Mouse (Mus musculus) frontal cortex, adult (tissue): ENCODE measurements around the gene Ccdc96.

Source experiments
- ATAC-seq: cut with Nextera tagmentation; 2 replicates; pipeline ENCODE4 v1.9.2; 2017; ENCODE audit warnings: mild to moderate bottlenecking, moderate library complexity, mixed read lengths; ENCODE audit not compliant: low TSS enrichment

Gene Ccdc96

GRCm38 (mm10) chr5:36484171-36484990 lies at the start of gene Ccdc96, which contains the start of gene Tada2b:
Ccdc96 (plus strand) TSS chr5:36484588.
Tada2b (minus strand) TSS chr5:36484285.
- ATAC-seq: peak; percentile 92

- ATAC-seq: no peak
These were observed 47.5 kb upstream of the Ccdc96 start for GRCm38 (mm10) chr5:36436858-36437257.

GRCm38 (mm10) chr5:36440741-36441140 lies 43.6 kb upstream of the Ccdc96 start:
- ATAC-seq: no peak

DNA sequence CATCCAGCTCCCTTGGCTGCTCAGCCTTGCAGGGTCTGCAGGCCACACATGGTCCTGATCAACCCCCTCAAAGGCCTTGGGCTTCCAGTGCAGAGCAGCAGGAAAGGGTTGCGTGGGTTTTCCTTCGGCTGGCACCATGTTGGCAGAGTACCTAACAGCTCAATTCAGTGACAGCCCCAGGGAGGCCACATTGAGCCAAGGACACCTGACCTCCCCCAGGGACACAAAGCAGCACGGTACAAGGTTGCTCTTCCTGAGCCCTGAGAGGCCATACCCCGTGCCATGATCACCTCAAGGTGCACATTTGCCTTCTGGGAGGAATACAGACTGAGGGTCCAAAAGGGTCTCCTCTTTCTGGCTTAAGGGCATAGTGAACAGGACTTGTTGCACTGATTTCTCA lies 39.8 kb upstream of the Ccdc96 start:
- no peak for ATAC-seq

GRCm38 (mm10) chr5:36445028-36445427 lies 39.4 kb upstream of the Ccdc96 start:
- ATAC-seq: no peak

DNA sequence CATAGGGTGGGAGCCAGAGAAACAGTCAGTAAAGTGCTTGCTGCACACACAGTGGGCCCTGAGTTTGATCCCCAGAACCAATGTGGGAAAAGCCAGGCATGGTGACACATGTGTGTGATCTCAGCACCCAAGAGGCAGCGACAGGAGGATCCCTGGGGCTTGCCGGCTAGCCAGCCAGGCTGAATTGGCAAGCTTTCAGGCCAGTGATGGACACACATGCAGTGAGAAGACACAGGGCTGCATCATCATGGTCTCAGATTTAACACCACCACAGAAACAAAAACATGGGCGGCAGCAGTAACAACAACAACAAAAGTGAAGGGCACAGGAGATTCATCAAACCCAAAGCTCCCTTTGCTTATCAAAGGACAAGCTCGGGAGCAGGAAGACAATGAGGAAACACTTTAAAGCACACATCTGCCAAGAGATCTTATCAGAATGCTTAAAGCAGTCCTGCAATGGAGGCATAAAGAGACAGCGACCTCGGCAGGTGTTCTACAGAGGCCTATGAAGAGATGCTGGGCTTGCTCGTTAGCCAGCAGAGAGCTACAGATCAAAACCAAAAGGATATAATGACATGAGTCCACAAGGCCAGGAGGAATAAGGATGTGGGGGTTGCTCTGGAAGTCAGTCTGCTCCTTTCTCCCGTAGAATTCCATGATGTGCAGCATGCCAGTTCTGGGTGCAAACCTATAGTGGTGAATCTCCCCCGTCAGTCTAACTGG lies 38.1 kb upstream of the Ccdc96 start:
- no peak for ATAC-seq

DNA sequence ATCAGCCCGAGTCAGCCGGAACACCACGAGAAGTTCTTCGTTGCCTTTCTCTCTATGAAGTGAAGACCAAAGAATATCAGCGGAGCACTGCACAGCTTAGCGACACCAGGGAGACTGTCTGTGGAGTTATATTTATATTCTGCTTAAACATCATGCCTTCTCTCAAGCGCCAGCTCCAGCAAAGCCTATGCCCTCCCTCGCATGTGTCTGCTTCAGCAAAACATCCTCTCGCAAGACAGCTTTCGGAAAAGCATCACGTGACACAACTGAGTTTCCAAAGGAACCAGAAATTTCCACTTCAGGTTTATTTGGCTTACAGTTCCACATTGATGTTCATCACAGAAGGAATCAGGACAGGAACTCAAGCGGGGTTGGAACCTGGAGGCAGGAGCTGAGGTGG lies 36.5 kb upstream of the Ccdc96 start:
- ATAC-seq: peak; percentile 73

DNA sequence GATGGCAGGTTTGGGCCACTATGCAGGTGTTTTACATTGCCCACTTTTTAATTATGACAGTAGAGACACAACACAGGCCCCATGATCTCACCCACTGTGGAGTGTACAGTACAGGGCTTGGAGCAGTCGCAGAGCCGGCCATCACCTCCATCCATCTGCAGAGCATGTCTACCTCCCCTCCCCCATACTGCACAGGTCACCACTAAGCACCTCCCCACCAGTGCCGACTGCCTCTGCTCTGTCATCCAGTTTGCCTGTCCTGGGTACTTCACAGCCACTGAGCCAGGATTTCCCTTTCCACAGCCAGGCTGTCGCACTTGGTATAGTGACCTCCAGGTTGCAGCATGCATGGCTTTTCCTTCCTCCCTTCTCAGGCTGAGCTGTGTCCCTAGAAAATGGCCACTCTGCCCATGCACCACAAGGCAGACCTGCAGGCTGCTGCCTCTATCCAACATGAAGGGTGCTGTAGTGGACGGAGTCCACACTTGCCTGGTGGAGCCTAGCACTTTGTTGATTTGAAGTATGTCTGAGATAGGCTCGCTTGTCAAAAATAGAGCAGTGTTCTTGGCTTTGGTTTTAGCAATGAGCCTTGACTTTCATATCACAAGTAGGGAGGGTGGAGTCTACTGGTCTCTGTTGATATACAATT lies 34.6 kb upstream of the Ccdc96 start:
- ATAC-seq: no peak

DNA sequence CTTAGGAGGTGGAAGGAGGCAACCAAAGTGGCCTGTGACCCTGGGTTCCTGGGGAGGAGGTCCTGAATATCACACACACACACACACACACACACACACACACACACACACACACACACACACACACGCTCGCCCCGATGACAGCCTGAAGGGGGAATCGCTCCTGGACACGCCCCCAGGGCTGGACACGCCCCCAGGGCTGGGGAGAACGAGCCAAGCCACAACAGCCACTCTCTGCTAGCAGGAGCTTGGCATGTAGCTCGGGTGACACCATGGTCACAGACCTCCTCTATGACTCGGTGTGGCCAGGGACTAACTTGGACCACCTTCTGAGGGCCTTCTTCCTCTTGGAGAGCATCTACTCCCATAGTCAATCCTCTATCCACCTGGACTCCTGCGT lies 33.3 kb upstream of the Ccdc96 start:
- no peak for ATAC-seq

DNA sequence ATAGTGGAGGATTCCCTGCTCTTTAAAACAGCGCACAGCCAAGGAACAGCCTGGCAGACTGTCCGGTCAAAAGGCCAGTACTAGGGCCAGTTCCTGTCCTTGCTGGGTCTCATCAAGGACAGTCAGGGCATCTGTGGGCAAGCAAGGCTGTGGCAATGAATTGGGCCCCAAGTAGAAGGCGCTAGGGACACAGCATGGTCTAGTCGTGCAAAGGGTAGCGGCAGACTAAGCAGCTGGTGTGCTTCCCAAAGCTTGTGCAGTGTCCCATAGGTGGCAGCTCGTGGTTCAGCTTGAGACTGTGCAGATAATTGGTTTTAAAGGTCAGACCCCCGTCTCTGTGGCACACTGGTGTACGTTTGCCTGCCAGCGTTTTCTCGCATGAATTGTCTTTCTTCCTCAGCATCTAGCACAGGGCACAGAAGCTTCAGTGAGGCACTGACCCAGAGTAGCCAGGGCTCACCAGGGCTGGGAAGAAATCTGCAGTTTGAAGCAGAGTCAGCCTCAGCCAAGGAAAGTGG lies 32.5 kb upstream of the Ccdc96 start:
- no peak for ATAC-seq

DNA sequence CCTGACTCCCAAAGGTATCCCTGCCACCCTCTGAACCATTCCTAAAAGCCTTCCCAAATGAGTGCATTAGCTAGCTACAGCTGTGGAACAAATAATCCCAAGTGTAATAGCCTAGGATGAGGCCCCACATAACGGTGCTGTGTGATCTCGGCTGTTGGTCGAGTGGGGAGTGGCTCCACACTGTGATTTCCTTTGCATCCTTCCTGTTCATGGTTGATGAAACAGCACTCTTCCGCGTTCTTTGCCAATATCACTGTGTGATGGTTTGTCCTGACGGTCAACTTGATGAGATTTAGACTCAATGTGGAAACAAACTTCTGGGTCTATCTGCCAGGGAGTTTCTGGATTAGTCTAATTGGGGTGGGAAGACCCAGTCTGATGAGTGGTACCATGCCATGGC lies 31.6 kb upstream of the Ccdc96 start:
- ATAC-seq: no peak

GRCm38 (mm10) chr5:36457706-36458105 lies 26.7 kb upstream of the Ccdc96 start:
- no peak for ATAC-seq

- ATAC-seq: no peak
These were observed 25.5 kb upstream of the Ccdc96 start for GRCm38 (mm10) chr5:36458926-36459325.

- ATAC-seq: no peak
These were observed 23.7 kb upstream of the Ccdc96 start for GRCm38 (mm10) chr5:36460712-36461111.

DNA sequence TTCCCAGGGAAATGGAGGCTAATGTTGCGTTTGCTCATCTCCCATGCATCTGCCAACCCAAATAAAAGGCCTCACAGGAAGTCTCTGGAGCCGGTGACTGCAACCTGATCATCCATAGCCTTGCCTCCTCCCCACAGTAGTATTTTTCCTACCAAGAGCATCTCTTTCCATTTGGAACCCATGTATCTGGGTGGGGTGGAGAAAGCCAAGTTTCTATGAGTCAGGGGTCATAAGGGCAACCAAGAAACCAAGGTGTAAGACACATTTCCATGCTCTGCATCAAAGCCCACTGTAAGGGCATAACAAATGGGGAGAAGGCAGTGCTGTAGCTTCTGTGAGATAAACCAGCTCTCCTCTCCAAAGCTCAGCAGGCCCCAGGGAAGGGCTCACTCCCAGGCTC lies 23.2 kb upstream of the Ccdc96 start:
- no peak for ATAC-seq

- ATAC-seq: no peak
These were observed 21.6 kb upstream of the Ccdc96 start for GRCm38 (mm10) chr5:36462810-36463209.

GRCm38 (mm10) chr5:36463391-36463790 lies 21.0 kb upstream of the Ccdc96 start:
- no peak for ATAC-seq

GRCm38 (mm10) chr5:36464709-36465661 lies 19.4 kb upstream of the Ccdc96 start, which contains the start of gene Grpel1:
Grpel1 (plus strand) TSS chr5:36464998.
- ATAC-seq: peak; percentile 94

DNA sequence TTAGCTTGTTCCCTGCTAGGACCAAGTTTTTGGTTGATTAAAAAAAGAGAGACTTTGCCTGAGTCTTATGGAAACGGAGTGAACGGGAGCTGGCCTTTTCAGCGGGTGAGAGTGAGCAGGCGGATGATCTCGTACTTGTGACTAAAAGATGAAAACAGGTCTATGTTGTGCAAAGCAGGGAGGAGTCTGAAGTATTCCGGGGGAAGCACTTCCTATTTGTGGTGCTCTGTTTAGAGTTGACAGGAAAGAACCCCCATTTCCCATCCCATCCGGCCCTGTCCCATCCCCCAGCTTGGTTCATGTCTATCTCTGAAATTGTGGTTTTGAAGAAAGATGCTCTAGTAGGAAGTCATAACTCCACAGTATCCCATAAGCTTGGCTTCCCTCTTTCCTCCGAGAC lies 18.5 kb upstream of the Ccdc96 start:
- ATAC-seq: no peak

DNA sequence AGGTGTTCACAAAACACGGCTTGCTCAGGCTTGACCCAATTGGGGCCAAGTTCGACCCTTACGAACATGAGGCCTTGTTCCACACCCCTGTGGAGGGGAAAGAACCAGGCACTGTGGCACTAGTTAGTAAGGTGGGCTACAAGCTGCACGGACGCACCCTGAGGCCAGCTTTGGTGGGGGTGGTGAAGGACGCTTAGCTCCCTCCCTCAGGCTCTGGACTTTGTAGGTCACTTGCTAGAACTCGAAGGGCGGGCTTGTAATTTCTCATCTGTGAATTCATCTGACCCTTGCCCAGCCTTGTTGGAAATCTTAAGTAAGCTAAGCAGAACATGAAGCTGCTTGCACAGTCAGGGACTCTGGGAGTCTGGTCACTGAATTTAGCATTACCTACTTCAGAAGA lies 13.2 kb upstream of the Ccdc96 start:
- ATAC-seq: no peak
